Mouse (Mus musculus) kidney, adult 2 months (tissue): ENCODE results near the gene 4930430A15Rik.

Source experiments
- CTCF ChIP-seq: fragments of 200-500 bp; conservative IDR thresholded peaks from 2 replicates; pipeline ENCODE4 v1.5.1; 2011; ENCODE audit warnings: low read depth, mild to moderate bottlenecking, control low read depth, low read length, moderate library complexity, mixed read lengths; ENCODE audit not compliant: insufficient read depth, insufficient read length
- POLR2A ChIP-seq: fragments of 200-500 bp; IDR thresholded peaks from one replicate; pipeline ENCODE4 v1.6.1; 2011; ENCODE audit warnings: low read depth, low read length, control low read depth

DNA sequence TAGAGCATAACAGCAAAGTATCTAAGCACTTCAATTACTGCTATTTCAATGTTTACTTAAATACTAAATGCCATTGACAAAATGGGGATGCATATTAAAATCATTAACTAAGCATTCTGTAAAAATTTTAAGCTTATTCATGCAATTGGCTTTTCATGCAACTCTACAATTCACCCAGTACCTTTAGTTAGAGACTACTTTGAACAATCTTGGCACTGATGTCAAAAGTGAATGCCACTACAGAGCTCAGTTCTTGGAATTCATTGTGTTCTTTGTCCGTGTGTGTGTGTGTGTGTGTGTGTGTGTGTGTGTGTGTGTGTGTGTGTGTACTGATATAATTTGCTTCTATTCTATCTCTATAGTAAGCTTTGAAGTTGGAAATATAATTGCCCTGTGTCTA is 5.8 kb upstream of the 4930430A15Rik start, which contains the start of gene Olfr1275:
- TF ChIP-seq CTCF (no peak), POLR2A (no peak)
